Mouse (Mus musculus) hindbrain, embryonic 15.5 days (tissue): ENCODE data around the gene Ripor3. TPM values are rescaled to one million over a fixed set of nuclear protein-coding genes. Genes with fewer than 3 reads are reported as not detected.

Experiments
- ATAC-seq: fragments of 200-750 bp; cut with Nextera tagmentation; 2 replicates; pipeline ENCODE4 v1.8.0; 2017; ENCODE audit warnings: low read depth, moderate number of reproducible peaks, moderate TSS enrichment; ENCODE audit not compliant: low FRiP score
- H3K27ac ChIP-seq: fragments of 300-500 bp; sonication (generic); replicated peaks from 2 replicates; pipeline ENCODE4 v1.5.1; 2015; ENCODE audit warnings: mild to moderate bottlenecking, inconsistent platforms
- H3K27me3 ChIP-seq: fragments of 300-500 bp; sonication (generic); 2 replicates; pipeline ENCODE4 v1.6.1; 2015; ENCODE audit warnings: control low read depth, inconsistent platforms
- H3K36me3 ChIP-seq: fragments of 300-500 bp; sonication (generic); 2 replicates; pipeline ENCODE4 v1.6.1; 2015; ENCODE audit warnings: control low read depth, inconsistent platforms
- H3K4me1 ChIP-seq: fragments of 300-500 bp; sonication (generic); replicated peaks from 2 replicates; pipeline ENCODE4 v1.6.1; 2015; ENCODE audit warnings: control low read depth, inconsistent platforms
- H3K4me2 ChIP-seq: fragments of 300-500 bp; sonication (generic); 2 replicates; pipeline ENCODE4 v1.6.1; 2015; ENCODE audit warnings: moderate library complexity, mild to moderate bottlenecking, inconsistent platforms
- H3K4me3 ChIP-seq: fragments of 300-500 bp; sonication (generic); 2 replicates; pipeline ENCODE4 v1.5.1; 2015; ENCODE audit warnings: mild to moderate bottlenecking, inconsistent platforms
- H3K9ac ChIP-seq: fragments of 300-500 bp; sonication (generic); 2 replicates; pipeline ENCODE4 v1.6.1; 2015; ENCODE audit warnings: inconsistent platforms
- H3K9me3 ChIP-seq: fragments of 300-500 bp; sonication (generic); 2 replicates; pipeline ENCODE4 v1.6.1; 2016; ENCODE audit warnings: control low read depth, inconsistent platforms
- WGBS: fragments of 180-500 bp; shearing (Covaris S2); methylation state at CpG from one replicate; pipeline ENCODE4 v1.1.7; 2015; 5-methylcytosine and 5-hydroxymethylcytosine counted together
- polyA plus RNA-seq: library from polyadenylated mRNA; unstranded; fragments of >200 nt; fragmentation: Nextera tagmentation; extraction: Ambion mirVana; gene quantifications from 2 replicates; pipeline ENCODE4 v1.2.1, GENCODE M21; 2015

Gene Ripor3
- polyA plus RNA-seq, 1 experiment from 2014 or later = 0.32 TPM

DNA sequence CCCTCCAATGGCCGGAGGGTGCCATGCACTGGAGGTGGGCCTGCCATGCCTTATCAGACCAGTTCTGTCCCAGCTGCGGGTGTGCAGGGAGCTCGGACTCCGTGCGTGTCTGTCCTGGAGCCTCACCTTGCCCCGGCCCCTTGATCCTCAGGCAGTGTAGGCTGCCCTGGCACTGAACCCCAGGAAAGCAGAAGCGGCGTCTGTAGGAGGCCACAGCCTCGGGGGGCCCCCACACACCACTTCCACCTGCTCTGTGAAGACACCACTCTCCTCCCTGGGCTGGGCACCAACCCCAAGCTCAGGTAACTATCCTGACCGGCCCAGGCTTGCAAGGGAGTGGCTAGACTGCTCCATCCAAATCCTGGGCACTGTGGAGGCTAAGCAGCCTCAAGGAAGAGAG is 30.0 kb downstream of the Ripor3 start:
- WGBS = 90% methylated on average over 10 of the region's 10 CpGs
- Histone ChIP-seq H3K4me1 (no peaks in the 10 kb centered on the region), H3K9me3 (no peaks in the 10 kb centered on the region), H3K27me3 (no peaks in the 10 kb centered on the region), H3K4me2 (no peak overlapping the region), H3K4me3 (no peak overlapping the region), H3K36me3 (peaks cover 33% of the 10 kb centered on the region), H3K27ac (no peak overlapping the region), H3K9ac (no peak overlapping the region)
- ATAC-seq = 0 out of 2 replicates have a peak, but pooled peaks have one; percentile 17

DNA sequence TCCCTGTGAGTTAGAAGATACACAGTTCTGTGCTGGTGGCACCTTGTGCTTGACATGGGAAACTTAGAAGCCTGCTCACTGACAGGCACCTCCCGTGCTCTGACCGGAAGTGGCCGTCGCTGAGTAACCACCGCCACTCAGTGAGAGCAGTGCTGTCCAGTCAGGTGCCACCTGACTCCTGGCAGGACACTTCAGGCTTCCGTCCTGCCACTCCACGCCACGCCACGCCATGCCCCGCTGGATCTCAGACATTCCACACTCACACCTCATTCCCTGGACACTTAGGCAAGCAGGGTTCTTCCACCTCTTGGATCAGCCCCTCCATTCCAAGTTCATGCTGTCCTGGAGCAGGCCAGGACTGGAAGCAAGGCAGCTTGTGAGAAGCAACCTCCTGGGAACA is 32.1 kb downstream of the Ripor3 start:
- Histone ChIP-seq H3K9ac (no peak overlapping the region), H3K4me1 (no peaks in the 10 kb centered on the region), H3K27me3 (no peaks in the 10 kb centered on the region), H3K9me3 (no peaks in the 10 kb centered on the region), H3K36me3 (peaks cover 54% of the 10 kb centered on the region), H3K4me2 (no peak overlapping the region), H3K4me3 (no peak overlapping the region), H3K27ac (no peak overlapping the region)
- 96% methylated on average over 10 of the region's 10 CpGs for WGBS
- ATAC-seq = no peak

DNA sequence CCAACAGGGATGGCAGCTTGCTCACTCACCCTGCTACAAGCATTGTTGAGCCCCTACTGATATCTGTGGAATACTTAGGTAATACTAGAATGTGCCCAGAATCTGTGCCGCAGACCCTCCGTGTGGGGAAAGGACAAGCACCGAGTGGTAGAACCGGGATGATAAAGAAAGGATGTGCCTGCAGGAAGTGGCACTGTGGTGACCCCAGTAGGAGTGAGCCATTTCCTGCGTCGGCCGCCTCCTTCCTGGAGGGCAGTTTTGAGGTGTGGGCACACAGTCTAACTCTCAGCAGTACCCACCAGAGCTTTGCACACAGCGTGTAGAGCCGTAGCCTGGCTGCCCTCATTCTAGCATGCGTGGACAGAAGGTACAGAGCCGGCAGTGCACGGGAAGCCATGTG is 34.7 kb downstream of the Ripor3 start:
- Histone ChIP-seq H3K27me3 (no peaks in the 10 kb centered on the region), H3K36me3 (peaks cover 71% of the 10 kb centered on the region)
- WGBS = 90% methylated on average over 12 of the region's 12 CpGs

DNA sequence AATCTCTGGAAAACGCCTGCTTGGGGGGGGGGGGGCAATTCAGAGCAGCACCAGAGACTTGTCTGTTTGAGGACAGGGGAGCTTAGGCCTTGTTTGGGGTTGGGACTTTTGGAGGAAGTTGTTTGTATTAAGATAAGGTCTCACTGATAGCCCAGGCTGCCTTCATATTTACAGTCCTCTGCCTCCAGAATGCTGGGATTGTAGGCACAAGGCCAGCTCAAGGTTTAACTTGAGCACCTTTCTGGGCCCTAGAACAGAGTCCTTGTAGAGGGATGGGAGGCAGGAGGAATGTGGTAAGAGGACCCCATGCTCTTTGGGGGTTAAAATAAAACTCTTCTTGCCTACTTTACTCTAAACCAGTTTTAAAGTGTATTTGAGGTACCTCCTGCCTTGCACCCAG is 37.6 kb downstream of the Ripor3 start:
- Histone ChIP-seq H3K4me2 (no peak overlapping the region), H3K36me3 (peaks cover 82% of the 10 kb centered on the region), H3K27me3 (no peaks in the 10 kb centered on the region), H3K9ac (no peak overlapping the region), H3K27ac (no peak overlapping the region), H3K4me3 (no peak overlapping the region), H3K9me3 (no peaks in the 10 kb centered on the region), H3K4me1 (peaks cover 9% of the 10 kb centered on the region)
- 54% methylated on average over 1 of the region's 1 CpGs for WGBS
- no peak for ATAC-seq

More for the DNA sequence above, 34.7 kb downstream of the Ripor3 start:
- no peak overlapping the region for H3K27ac ChIP-seq
- H3K9me3 ChIP-seq = no peaks in the 10 kb centered on the region
- ATAC-seq = no peak
- H3K9ac ChIP-seq = no peak overlapping the region
- no peak overlapping the region for H3K4me3 ChIP-seq
- H3K4me2 ChIP-seq = no peak overlapping the region
- H3K4me1 ChIP-seq = no peaks in the 10 kb centered on the region

DNA sequence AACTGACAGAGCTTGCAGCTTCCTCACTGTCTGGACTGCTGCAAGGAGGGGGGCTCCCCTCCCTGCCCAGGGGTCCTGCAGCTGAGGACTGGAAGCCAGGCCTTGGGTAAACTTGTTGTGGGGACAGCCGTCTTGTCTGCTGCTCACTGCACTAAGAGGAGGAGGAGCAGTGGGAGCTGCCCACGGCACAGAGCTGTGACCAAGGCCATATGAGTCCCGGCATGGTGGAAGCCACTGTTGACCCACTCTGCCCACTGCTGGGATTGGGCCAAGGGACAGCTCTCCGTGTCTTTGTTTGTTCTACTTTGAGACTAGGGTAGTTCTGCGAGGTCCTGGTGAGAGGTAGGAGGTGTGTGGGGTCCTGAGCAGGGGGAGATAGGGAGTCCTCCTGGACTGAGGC is 38.3 kb downstream of the Ripor3 start:
- H3K36me3 ChIP-seq = peaks cover 82% of the 10 kb centered on the region
- H3K4me1 ChIP-seq = peaks cover 9% of the 10 kb centered on the region
- no peak overlapping the region for H3K9ac ChIP-seq
- H3K9me3 ChIP-seq = no peaks in the 10 kb centered on the region
- ATAC-seq = no peak
- H3K27ac ChIP-seq = no peak overlapping the region
- WGBS = 76% methylated on average over 5 of the region's 5 CpGs
- H3K4me3 ChIP-seq = no peak overlapping the region
- no peak overlapping the region for H3K4me2 ChIP-seq
- no peaks in the 10 kb centered on the region for H3K27me3 ChIP-seq

DNA sequence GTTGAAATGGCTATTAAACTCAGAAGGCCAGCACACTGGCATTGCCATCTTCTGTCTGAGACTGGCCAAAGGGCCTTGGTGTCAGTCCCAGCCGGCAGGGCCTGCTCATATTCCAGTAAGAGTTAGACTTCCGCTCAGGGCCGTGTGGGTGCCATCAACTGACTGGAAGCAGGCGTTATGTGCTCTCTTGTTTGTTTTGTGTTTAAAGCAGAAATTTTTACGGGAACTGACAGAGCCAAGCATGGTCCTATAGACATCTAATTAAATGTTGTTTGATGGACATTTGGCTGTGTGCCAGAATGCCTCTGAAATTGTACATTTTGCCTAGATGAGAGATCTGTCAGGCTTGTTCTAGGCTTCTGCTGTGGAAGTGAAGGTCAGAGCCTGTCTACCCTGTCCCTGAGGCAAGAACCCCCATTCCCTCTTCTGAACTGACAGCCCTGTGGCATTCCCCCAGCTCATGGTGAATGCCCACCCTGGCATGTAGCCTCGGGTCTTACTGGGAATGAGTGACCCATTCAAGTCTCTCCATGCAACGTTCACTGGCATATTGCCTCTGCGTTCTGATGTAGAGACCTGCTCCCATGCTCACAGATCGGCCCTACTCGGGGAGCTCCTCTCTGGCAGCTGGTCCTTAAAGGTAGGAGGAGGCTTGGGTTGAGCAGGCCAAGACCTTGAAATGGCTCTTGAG is 40.4 kb downstream of the Ripor3 start:
- Histone ChIP-seq H3K9ac (no peak overlapping the region), H3K27me3 (no peaks in the 10 kb centered on the region), H3K4me3 (no peak overlapping the region), H3K36me3 (peaks cover 85% of the 10 kb centered on the region), H3K27ac (no peak overlapping the region), H3K4me2 (no peak overlapping the region), H3K9me3 (no peaks in the 10 kb centered on the region), H3K4me1 (peaks cover 9% of the 10 kb centered on the region)
- ATAC-seq = no peak
- 71% methylated on average over 10 of the region's 10 CpGs for WGBS

DNA sequence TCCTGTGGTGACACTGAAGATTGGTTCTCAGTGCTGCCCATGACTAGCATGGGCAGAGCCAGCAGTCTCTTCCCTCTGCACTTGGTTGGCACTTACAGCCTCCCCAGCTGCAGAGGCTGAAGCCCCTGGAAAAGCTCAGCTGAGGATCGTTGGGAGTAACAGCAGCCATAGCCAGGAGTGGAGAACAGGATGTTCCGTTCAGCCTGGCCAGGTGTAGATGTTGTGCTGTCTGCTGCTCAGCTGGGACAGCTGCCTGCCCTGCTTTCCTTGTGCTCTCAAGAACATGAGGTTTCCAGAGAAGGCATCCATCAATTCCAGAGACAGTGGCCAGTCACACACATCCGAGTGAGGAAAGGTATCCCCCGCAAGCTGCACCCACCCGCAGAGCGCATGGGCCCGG is 41.9 kb downstream of the Ripor3 start:
- Histone ChIP-seq H3K36me3 (peaks cover 80% of the 10 kb centered on the region), H3K4me2 (no peak overlapping the region), H3K4me3 (no peak overlapping the region), H3K27me3 (no peaks in the 10 kb centered on the region), H3K9me3 (no peaks in the 10 kb centered on the region), H3K9ac (no peak overlapping the region), H3K27ac (no peak overlapping the region), H3K4me1 (peaks cover 9% of the 10 kb centered on the region)
- no peak for ATAC-seq
- WGBS = 94% methylated on average over 7 of the region's 7 CpGs

DNA sequence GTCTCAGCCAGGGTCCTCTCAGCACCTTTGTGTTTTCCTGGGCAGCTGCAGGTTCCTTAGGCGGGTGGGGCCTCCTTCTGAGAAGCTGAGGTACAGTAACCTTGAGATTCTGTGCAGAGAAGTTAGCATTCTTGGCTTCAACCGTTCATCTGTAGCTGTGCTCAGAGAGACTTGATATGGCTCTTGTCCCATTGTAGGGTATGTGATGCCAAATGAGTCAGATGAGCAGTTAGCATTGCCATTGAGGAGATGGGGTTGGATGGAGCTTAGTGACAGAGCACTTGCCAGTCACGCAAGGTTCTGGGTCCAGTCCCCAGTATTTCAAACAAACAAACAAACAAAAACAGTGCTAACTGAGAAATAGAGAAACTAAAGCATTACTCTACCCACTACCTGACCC is 44.5 kb downstream of the Ripor3 start:
- no peak overlapping the region for H3K4me2 ChIP-seq
- H3K27ac ChIP-seq = no peak overlapping the region
- H3K9me3 ChIP-seq = no peaks in the 10 kb centered on the region
- H3K36me3 ChIP-seq = peaks cover 64% of the 10 kb centered on the region
- H3K4me3 ChIP-seq = no peak overlapping the region
- H3K9ac ChIP-seq = no peak overlapping the region
- H3K4me1 ChIP-seq = peaks cover 10% of the 10 kb centered on the region
- H3K27me3 ChIP-seq = no peaks in the 10 kb centered on the region
- no peak for ATAC-seq
- 93% methylated on average over 3 of the region's 3 CpGs for WGBS

DNA sequence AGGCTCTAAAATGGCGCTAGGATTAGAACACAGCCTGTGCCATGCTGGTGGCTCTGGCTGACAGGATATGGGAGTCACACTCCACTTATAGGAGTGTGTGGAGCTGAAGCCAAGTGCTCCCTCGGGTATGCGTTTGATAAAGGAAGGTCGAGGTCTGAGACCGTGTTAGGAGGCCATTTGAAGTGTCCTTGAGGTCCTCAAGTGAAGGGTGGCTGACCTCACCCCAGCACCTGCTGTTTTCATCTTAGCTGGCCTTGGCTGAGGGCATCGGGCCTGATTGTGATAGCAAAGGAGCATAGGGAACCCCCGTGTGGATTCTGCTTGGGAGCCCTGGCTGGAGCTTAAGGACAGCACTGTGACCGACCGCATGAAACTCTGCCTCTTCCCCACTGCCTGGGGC is 46.1 kb downstream of the Ripor3 start:
- Histone ChIP-seq H3K9me3 (no peaks in the 10 kb centered on the region), H3K36me3 (peaks cover 56% of the 10 kb centered on the region), H3K4me1 (peaks cover 12% of the 10 kb centered on the region), H3K9ac (no peak overlapping the region), H3K27ac (no peak overlapping the region), H3K4me3 (no peak overlapping the region), H3K27me3 (no peaks in the 10 kb centered on the region), H3K4me2 (no peak overlapping the region)
- 93% methylated on average over 9 of the region's 9 CpGs for WGBS
- no peak for ATAC-seq

DNA sequence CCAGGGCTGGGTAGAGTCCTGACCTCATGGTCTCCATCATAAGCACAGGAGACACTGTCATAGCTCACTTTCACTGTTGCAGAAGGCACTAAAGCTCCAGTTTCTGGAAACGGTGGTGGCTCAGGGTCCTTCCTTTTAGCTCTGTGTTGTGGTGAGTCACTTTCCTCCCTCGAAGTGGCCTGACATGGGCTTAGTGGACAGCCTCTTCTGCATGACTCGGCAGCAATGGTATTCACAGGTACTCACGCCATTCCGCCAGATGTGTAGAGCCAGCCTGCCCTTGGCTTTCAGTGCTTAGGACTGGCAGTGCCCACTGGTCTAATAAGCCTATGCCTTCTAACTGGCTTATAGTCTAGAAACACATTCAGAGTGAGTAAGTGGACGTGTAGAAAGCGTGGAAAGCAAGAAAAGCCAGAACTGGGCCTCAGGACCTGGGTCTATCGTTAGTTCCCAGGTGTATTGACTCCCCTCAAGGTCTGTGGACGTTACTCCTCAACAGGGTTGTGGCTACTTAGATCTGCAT is 46.6 kb downstream of the Ripor3 start:
- Histone ChIP-seq H3K27me3 (no peaks in the 10 kb centered on the region), H3K36me3 (peaks cover 51% of the 10 kb centered on the region), H3K4me3 (no peak overlapping the region), H3K4me2 (no peak overlapping the region), H3K9ac (no peak overlapping the region), H3K27ac (no peak overlapping the region), H3K9me3 (no peaks in the 10 kb centered on the region), H3K4me1 (peaks cover 17% of the 10 kb centered on the region)
- 93% methylated on average over 9 of the region's 9 CpGs for WGBS
- ATAC-seq = no peak

DNA sequence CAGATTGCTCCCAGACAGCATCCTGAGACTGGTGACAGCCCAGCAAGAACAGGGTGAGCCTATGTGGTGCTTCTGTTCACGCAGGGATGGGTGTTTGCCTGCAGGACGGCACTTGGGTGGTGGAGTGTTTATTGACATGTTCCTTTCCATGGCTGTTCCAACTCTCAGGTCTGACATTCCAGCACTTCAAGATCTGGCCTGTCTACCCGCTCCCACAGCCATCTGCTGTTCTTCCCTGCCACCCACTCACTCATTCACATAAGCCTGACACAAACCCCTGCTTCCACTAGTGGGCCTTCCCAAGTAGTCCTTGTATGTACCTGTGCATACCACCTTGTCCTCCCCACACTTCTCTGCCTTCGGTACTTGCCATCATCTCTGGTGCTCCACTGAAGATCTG is 47.2 kb downstream of the Ripor3 start:
- no peak for ATAC-seq
- H3K27me3 ChIP-seq = no peaks in the 10 kb centered on the region
- H3K9ac ChIP-seq = no peak overlapping the region
- WGBS = 94% methylated on average over 4 of the region's 4 CpGs
- no peak overlapping the region for H3K27ac ChIP-seq
- no peaks in the 10 kb centered on the region for H3K9me3 ChIP-seq
- H3K36me3 ChIP-seq = peaks cover 44% of the 10 kb centered on the region
- no peak overlapping the region for H3K4me3 ChIP-seq
- H3K4me2 ChIP-seq = no peak overlapping the region
- peaks cover 23% of the 10 kb centered on the region for H3K4me1 ChIP-seq

DNA sequence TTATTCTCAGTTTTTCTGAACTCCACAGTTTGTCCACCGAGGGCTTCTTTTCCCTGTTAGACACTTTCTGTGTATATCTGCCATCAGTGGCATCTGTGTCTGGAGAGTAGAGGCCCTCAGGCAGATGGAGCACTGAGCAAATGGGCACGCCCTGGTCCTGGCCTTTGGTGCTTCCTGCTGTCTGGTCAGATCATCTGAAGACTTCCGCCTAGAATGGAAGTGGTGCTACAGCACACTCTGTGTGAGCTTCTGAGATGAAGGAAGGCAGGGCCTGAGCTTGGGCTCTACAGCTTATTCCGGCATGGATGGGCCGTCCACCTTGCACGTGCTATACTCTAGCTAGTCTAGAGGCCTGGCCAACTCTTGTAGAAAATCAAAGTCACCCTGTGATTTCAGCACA is 48.1 kb downstream of the Ripor3 start:
- Histone ChIP-seq H3K27ac (no peak overlapping the region), H3K36me3 (peaks cover 36% of the 10 kb centered on the region), H3K4me3 (no peak overlapping the region), H3K9ac (no peak overlapping the region), H3K27me3 (no peaks in the 10 kb centered on the region), H3K4me2 (no peak overlapping the region), H3K9me3 (no peaks in the 10 kb centered on the region), H3K4me1 (peaks cover 26% of the 10 kb centered on the region)
- 94% methylated on average over 6 of the region's 6 CpGs for WGBS
- no peak for ATAC-seq

DNA sequence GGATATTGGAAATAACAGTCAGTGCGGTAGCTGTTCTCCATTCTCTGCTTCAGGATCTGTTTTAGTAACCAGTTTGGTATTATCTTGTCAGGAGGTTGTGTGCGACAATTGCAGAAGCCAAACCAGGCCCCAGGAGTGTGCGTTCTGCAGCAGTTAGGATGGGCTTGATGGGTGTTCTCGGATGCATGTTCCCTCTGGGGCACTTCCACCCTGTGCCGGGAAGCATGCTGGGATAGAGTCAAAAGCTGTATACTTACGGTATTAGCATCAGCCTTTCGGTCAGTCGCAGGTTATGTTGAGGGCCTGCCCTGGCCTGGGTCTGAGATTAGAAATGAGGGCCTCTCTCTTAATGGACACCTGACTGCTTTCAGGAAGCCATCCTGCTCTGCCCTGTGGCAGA is 49.8 kb downstream of the Ripor3 start:
- H3K9ac ChIP-seq = no peak overlapping the region
- H3K4me1 ChIP-seq = peaks cover 26% of the 10 kb centered on the region
- no peak overlapping the region for H3K4me3 ChIP-seq
- H3K27ac ChIP-seq = no peak overlapping the region
- ATAC-seq = no peak
- no peak overlapping the region for H3K4me2 ChIP-seq
- WGBS = 77% methylated on average over 8 of the region's 8 CpGs
- H3K9me3 ChIP-seq = no peaks in the 10 kb centered on the region
- H3K27me3 ChIP-seq = no peaks in the 10 kb centered on the region
- peaks cover 18% of the 10 kb centered on the region for H3K36me3 ChIP-seq
